35 mouse cellular contexts compared by ENCODE assay signal in genomic region chr12:70363016-70363415, GRCm38 (mm10). TPM values are rescaled to one million over a fixed set of nuclear protein-coding genes. Genes with fewer than 3 reads are reported as not detected.
A peak's percentile ranks its signal among the peaks of the same experiment; 100 is the strongest.
DNase-seq lines count a peak whose midpoint lies in the region; ATAC-seq lines count a peak whose summit lies in the region.
"Had no signal": no experiment of that assay in that cellular context is flagged by ENCODE, and none has a peak within 500 bp of the region (broad histone marks: within the 10 kb centered on the region; RNA-seq: fewer than 3 reads in every experiment).

No protein-coding gene starts in this region.

- no peak overlapping the region for H3K4me3 ChIP-seq in forebrain, embryonic 11.5 days (ENCODE audit: low read depth, low read length)
- H3K4me3 ChIP-seq in forebrain, embryonic 10.5 days: no peak overlapping the region
- no peak overlapping the region for H3K4me3 ChIP-seq in midbrain, embryonic 10.5 days
- H3K4me3 ChIP-seq in midbrain, embryonic 16.5 days (ENCODE audit: low read depth, low read length): no peak overlapping the region
- no peak overlapping the region for H3K4me3 ChIP-seq in midbrain, embryonic 13.5 days (replicated peaks)
- H3K4me3 ChIP-seq: embryonic facial prominence, embryonic 12.5 days; forebrain, embryonic 13.5 days; heart, embryonic 10.5 days; heart, embryonic 15.5 days; hindbrain, embryonic 15.5 days; intestine, embryonic 15.5 days; limb, embryonic 10.5 days; limb, embryonic 15.5 days; liver, embryonic 13.5 days; megakaryocyte, embryonic 14.5 days; neural tube, embryonic 15.5 days had no signal

- DNase-seq in forebrain, embryonic 11.5 days (ENCODE audit: low spot score): no peak
- DNase-seq in forebrain, embryonic 10.5 days (ENCODE audit: extremely low spot score, low spot score): no peak
- peak; percentile 51 for DNase-seq in midbrain, embryonic 10.5 days (ENCODE audit: low spot score)
- DNase-seq in MN1 (ENCODE audit: low spot score): peak; percentile 18
- DNase-seq: adrenal gland, postnatal 10 days; B cell, adult 2 months; cerebellum, adult 11-12 months; cerebellum, adult 9-11 months; gastrocnemius, postnatal 10 days; kidney, adult 8-10 months; kidney, postnatal 4 days; layer of hippocampus, postnatal 36 days; liver, embryonic 13.5 days; lung, adult 18-20 months; lung, postnatal 4 days; right cerebral cortex, adult 18-20 months; spleen, adult 18-20 months; thymus, postnatal 14 days had no signal

- H3K4me2 ChIP-seq in forebrain, embryonic 11.5 days (ENCODE audit: low read depth, low read length, severe bottlenecking): no peak overlapping the region
- H3K4me2 ChIP-seq in midbrain, embryonic 16.5 days (ENCODE audit: low read length): no peak overlapping the region
- no peak overlapping the region for H3K4me2 ChIP-seq in midbrain, embryonic 13.5 days (replicated peaks)
- H3K4me2 ChIP-seq: embryonic facial prominence, embryonic 12.5 days; forebrain, embryonic 13.5 days; heart, embryonic 15.5 days; hindbrain, embryonic 15.5 days; intestine, embryonic 15.5 days; limb, embryonic 15.5 days; liver, embryonic 13.5 days; neural tube, embryonic 15.5 days had no signal

- 0 out of 2 replicates have a peak overlapping the region, but pooled peaks have one; percentile 6 for H3K27ac ChIP-seq in forebrain, embryonic 11.5 days (ENCODE audit: low read depth, low read length)
- H3K27ac ChIP-seq in forebrain, embryonic 10.5 days: no peak overlapping the region
- peak overlapping the region; percentile 79 for H3K27ac ChIP-seq in midbrain, embryonic 10.5 days (replicated peaks)
- no peak overlapping the region for H3K27ac ChIP-seq in midbrain, embryonic 16.5 days (ENCODE audit: low read length)
- 0 out of 2 replicates have a peak overlapping the region, but pooled peaks have one; percentile 30 for H3K27ac ChIP-seq in midbrain, embryonic 13.5 days
- H3K27ac ChIP-seq: embryonic facial prominence, embryonic 12.5 days; forebrain, embryonic 13.5 days; heart, embryonic 10.5 days; heart, embryonic 15.5 days; hindbrain, embryonic 15.5 days; intestine, embryonic 15.5 days; kidney, postnatal 0 days; limb, embryonic 10.5 days; limb, embryonic 15.5 days; liver, embryonic 13.5 days; neural tube, embryonic 15.5 days had no signal

- peaks cover 6% of the 10 kb centered on the region; the same call in 1 of the 2 replicates for H3K4me1 ChIP-seq in forebrain, embryonic 11.5 days (replicated peaks; ENCODE audit: control insufficient read depth, insufficient read depth, low read length)
- peaks cover 63% of the 10 kb centered on the region for H3K4me1 ChIP-seq in forebrain, embryonic 10.5 days
- peaks cover 73% of the 10 kb centered on the region for H3K4me1 ChIP-seq in midbrain, embryonic 10.5 days
- peaks cover 9% of the 10 kb centered on the region for H3K4me1 ChIP-seq in midbrain, embryonic 16.5 days (ENCODE audit: control insufficient read depth, insufficient read depth, low read length)
- H3K4me1 ChIP-seq in midbrain, embryonic 13.5 days (replicated peaks): peaks cover 31% of the 10 kb centered on the region
- H3K4me1 ChIP-seq: intestine, embryonic 15.5 days; limb, embryonic 15.5 days; liver, embryonic 13.5 days had no signal

- H3K9ac ChIP-seq in forebrain, embryonic 11.5 days (ENCODE audit: low read length): no peak overlapping the region
- H3K9ac ChIP-seq in midbrain, embryonic 16.5 days (ENCODE audit: low read depth, low read length): no peak overlapping the region
- no peak overlapping the region for H3K9ac ChIP-seq in midbrain, embryonic 13.5 days (replicated peaks)
- H3K9ac ChIP-seq: embryonic facial prominence, embryonic 12.5 days; forebrain, embryonic 13.5 days; heart, embryonic 15.5 days; hindbrain, embryonic 15.5 days; intestine, embryonic 15.5 days; limb, embryonic 15.5 days; liver, embryonic 13.5 days; neural tube, embryonic 15.5 days had no signal

- ATAC-seq in forebrain, embryonic 11.5 days (replicated peaks; ENCODE audit: low FRiP score): no peak
- no peak for ATAC-seq in midbrain, embryonic 16.5 days
- ATAC-seq in midbrain, embryonic 13.5 days: no peak
- no peak for ATAC-seq in erythroid progenitor cell, adult 5-6 weeks (replicated peaks; ENCODE audit: low FRiP score, poor library complexity, severe bottlenecking)
- ATAC-seq: forebrain, embryonic 13.5 days; intestine, embryonic 15.5 days; lung, postnatal 0 days; Patski had no signal

- no peaks in the 10 kb centered on the region for H3K27me3 ChIP-seq in forebrain, embryonic 11.5 days (ENCODE audit: control insufficient read depth, insufficient read depth, low read length)
- H3K27me3 ChIP-seq in forebrain, embryonic 10.5 days (ENCODE audit: poor library complexity, severe bottlenecking): no peaks in the 10 kb centered on the region
- no peaks in the 10 kb centered on the region for H3K27me3 ChIP-seq in midbrain, embryonic 10.5 days (ENCODE audit: low read depth, poor library complexity, severe bottlenecking)
- no peaks in the 10 kb centered on the region for H3K27me3 ChIP-seq in midbrain, embryonic 16.5 days (ENCODE audit: control insufficient read depth, insufficient read depth, low read depth, low read length)
- no peaks in the 10 kb centered on the region for H3K27me3 ChIP-seq in midbrain, embryonic 13.5 days
- H3K27me3 ChIP-seq: CH12.LX; embryonic facial prominence, embryonic 12.5 days; forebrain, embryonic 13.5 days; heart, embryonic 15.5 days; hindbrain, embryonic 15.5 days; intestine, embryonic 15.5 days; limb, embryonic 15.5 days; liver, embryonic 13.5 days; neural tube, embryonic 15.5 days had no signal

- H3K36me3 ChIP-seq in forebrain, embryonic 11.5 days (ENCODE audit: control insufficient read depth, insufficient read depth, low read length): no peaks in the 10 kb centered on the region
- H3K36me3 ChIP-seq in forebrain, embryonic 10.5 days (replicated peaks): no peaks in the 10 kb centered on the region
- H3K36me3 ChIP-seq in midbrain, embryonic 10.5 days: no peaks in the 10 kb centered on the region
- no peaks in the 10 kb centered on the region for H3K36me3 ChIP-seq in midbrain, embryonic 16.5 days (ENCODE audit: control insufficient read depth, insufficient read depth, low read length)
- H3K36me3 ChIP-seq in midbrain, embryonic 13.5 days: no peaks in the 10 kb centered on the region
- H3K36me3 ChIP-seq: embryonic facial prominence, embryonic 12.5 days; heart, embryonic 10.5 days; heart, embryonic 15.5 days; hindbrain, embryonic 15.5 days; intestine, embryonic 15.5 days; limb, embryonic 10.5 days; limb, embryonic 15.5 days; liver, embryonic 13.5 days; neural tube, embryonic 15.5 days had no signal

- H3K9me3 ChIP-seq in forebrain, embryonic 11.5 days (ENCODE audit: control insufficient read depth, low read length): no peaks in the 10 kb centered on the region
- H3K9me3 ChIP-seq in forebrain, embryonic 10.5 days: no peaks in the 10 kb centered on the region
- H3K9me3 ChIP-seq in midbrain, embryonic 10.5 days (replicated peaks): no peaks in the 10 kb centered on the region
- H3K9me3 ChIP-seq in midbrain, embryonic 16.5 days (replicated peaks; ENCODE audit: control insufficient read depth, low read length, poor library complexity, severe bottlenecking): no peaks in the 10 kb centered on the region
- no peaks in the 10 kb centered on the region for H3K9me3 ChIP-seq in midbrain, embryonic 13.5 days
- H3K9me3 ChIP-seq: embryonic facial prominence, embryonic 12.5 days; forebrain, embryonic 13.5 days; heart, embryonic 10.5 days; heart, embryonic 15.5 days; hindbrain, embryonic 15.5 days; intestine, embryonic 15.5 days; limb, embryonic 10.5 days; limb, embryonic 15.5 days; liver, embryonic 13.5 days; megakaryocyte, embryonic 14.5 days; neural tube, embryonic 15.5 days had no signal

- 28% methylated on average over 4 of the region's 4 CpGs for WGBS in forebrain, embryonic 11.5 days
- WGBS in forebrain, embryonic 10.5 days: 33% methylated on average over 4 of the region's 4 CpGs
- 26% methylated on average over 4 of the region's 4 CpGs for WGBS in midbrain, embryonic 10.5 days
- WGBS in midbrain, embryonic 16.5 days: 8% methylated on average over 4 of the region's 4 CpGs
- WGBS in midbrain, embryonic 13.5 days: 9% methylated on average over 4 of the region's 4 CpGs

RNA-seq across cellular contexts. Expression of gene Trim9, which starts 15.6 kb away (rescaled TPM):
- 14.5 and 15.5 TPM in 2 replicates for polyA plus RNA-seq in forebrain, embryonic 11.5 days (2014; fragmentation: Nextera tagmentation; extraction: Ambion mirVana)
- polyA plus RNA-seq in forebrain, embryonic 10.5 days (2016; fragmentation: Nextera tagmentation; extraction: Ambion mirVana): 8.7 and 10.1 TPM in 2 replicates
- polyA plus RNA-seq in midbrain, embryonic 10.5 days (2016; fragmentation: Nextera tagmentation; extraction: Ambion mirVana): 22.5 and 34.1 TPM in 2 replicates
- polyA plus RNA-seq in midbrain, embryonic 16.5 days (2015; fragmentation: Nextera tagmentation; extraction: Ambion mirVana): 88.6 and 108 TPM in 2 replicates
- 56.2 and 61.8 TPM in 2 replicates for polyA plus RNA-seq in midbrain, embryonic 13.5 days (2015; fragmentation: Nextera tagmentation; extraction: Ambion mirVana)
- not detected in 2 replicates for total RNA-seq in erythroid progenitor cell, adult 5-6 weeks (2015; ENCODE audit: low replicate concordance)
- not detected in 2 replicates for total RNA-seq in erythroid progenitor cell, adult 5-6 weeks (2017; ENCODE audit: low replicate concordance)
- total RNA-seq: CH12.LX had no signal
- polyA plus RNA-seq: Patski had no signal

Comparison
In these comparisons a context has a peak if more than half of its experiments do, and no peak if none do; other contexts are left out.
1. H3K27ac ChIP-seq: peak in forebrain, embryonic 11.5 days (single experiment), midbrain, embryonic 10.5 days (single experiment) and midbrain, embryonic 13.5 days (single experiment); none in forebrain, embryonic 10.5 days (single experiment) and midbrain, embryonic 16.5 days (single experiment).
2. DNase-seq: peak in midbrain, embryonic 10.5 days (single experiment) and MN1 (single experiment); none in forebrain, embryonic 11.5 days (single experiment) and forebrain, embryonic 10.5 days (single experiment).